Mouse (Mus musculus) intestine, postnatal 0 days (tissue): ENCODE results near the gene Olfr350. TPM values are rescaled to one million over a fixed set of nuclear protein-coding genes. Genes with fewer than 3 reads are reported as not detected.

ENCODE experiments used
- ATAC-seq: fragments of 200-750 bp; cut with Nextera tagmentation; 2 replicates; pipeline ENCODE4 v1.8.0; 2017; ENCODE audit warnings: mild to moderate bottlenecking, moderate TSS enrichment, moderate library complexity
- H3K27ac ChIP-seq: fragments of 300-500 bp; sonication (generic); 2 replicates; pipeline ENCODE4 v1.5.1; 2014; ENCODE audit warnings: mild to moderate bottlenecking, low read depth, low read length, moderate library complexity
- H3K27me3 ChIP-seq: fragments of 300-500 bp; sonication (generic); replicated peaks from 2 replicates; pipeline ENCODE4 v1.6.1; 2014; ENCODE audit warnings: low read length, mixed read lengths; ENCODE audit not compliant: control insufficient read depth, insufficient read depth
- H3K36me3 ChIP-seq: fragments of 300-500 bp; sonication (generic); 2 replicates; pipeline ENCODE4 v1.6.1; 2014; ENCODE audit warnings: mild to moderate bottlenecking, moderate library complexity; ENCODE audit not compliant: control insufficient read depth, insufficient read depth
- H3K4me1 ChIP-seq: fragments of 300-500 bp; sonication (generic); replicated peaks from 2 replicates; pipeline ENCODE4 v1.6.1; 2014; ENCODE audit warnings: antibody characterized with exemption, low read length, mixed read lengths; ENCODE audit not compliant: control insufficient read depth, insufficient read depth
- H3K4me2 ChIP-seq: fragments of 300-500 bp; sonication (generic); replicated peaks from 2 replicates; pipeline ENCODE4 v1.6.1; 2014; ENCODE audit warnings: low read depth, mild to moderate bottlenecking, moderate library complexity
- H3K4me3 ChIP-seq: fragments of 300-500 bp; sonication (generic); 2 replicates; pipeline ENCODE4 v1.5.1; 2014; ENCODE audit warnings: low read depth, low read length
- H3K9ac ChIP-seq: fragments of 300-500 bp; sonication (generic); 2 replicates; pipeline ENCODE4 v1.6.1; 2014; ENCODE audit warnings: mild to moderate bottlenecking, low read depth, low read length
- H3K9me3 ChIP-seq: fragments of 300-500 bp; sonication (generic); 2 replicates; pipeline ENCODE4 v1.6.1; 2016; ENCODE audit warnings: mixed run types; ENCODE audit not compliant: control insufficient read depth
- CTCF ChIP-seq: sonication (generic); IDR thresholded peaks from 2 replicates; pipeline ENCODE4 v1.5.1; 2016; ENCODE audit warnings: low read depth, mild to moderate bottlenecking, control low read depth, antibody characterized with exemption, moderate library complexity
- WGBS: fragments of 180-500 bp; shearing (Covaris S2); extraction: QIAGEN DNeasy Blood & Tissue Kit; methylation state at CpG from one replicate; pipeline ENCODE4 v1.1.7; 2014; 5-methylcytosine and 5-hydroxymethylcytosine counted together
- polyA plus RNA-seq: library from polyadenylated mRNA; unstranded; fragments of >200 nt; fragmentation: Nextera tagmentation; extraction: Ambion mirVana; gene quantifications from 2 replicates; pipeline ENCODE4 v1.2.1, GENCODE M21; 2015

The Olfr350 gene
- polyA plus RNA-seq = not detected in 2 replicates

DNA sequence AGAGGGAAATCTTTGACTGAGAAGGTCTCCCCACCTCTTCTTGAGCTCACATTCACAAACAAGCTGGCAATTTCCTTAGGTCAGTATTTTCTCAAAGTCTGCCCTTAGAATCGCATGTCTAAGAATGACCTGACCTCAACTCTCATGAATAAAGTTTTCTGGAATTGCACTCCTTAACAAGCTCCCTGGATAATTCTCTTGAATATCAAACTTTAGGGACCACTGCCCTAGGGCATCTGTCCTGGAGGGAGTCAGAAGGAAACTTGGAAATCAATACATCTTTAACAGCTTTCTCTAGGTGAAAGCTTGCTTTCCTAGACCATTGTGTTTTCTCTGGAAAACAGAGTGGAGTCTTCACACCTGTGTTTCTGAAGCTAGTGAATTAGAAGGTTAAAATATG, at the start of gene Olfr350:
TSS of gene Olfr350 (plus strand) at position 301 of the 400 bp plus-strand sequence.
- Histone ChIP-seq H3K4me2 (no peak within 1 kb of the TSS), H3K9ac (no peak within 1 kb of the TSS), H3K27me3 (no peaks in the 10 kb centered on the region), H3K9me3 (no peaks in the 10 kb centered on the region), H3K4me3 (no peak within 1 kb of the TSS), H3K4me1 (no peaks in the 10 kb centered on the region), H3K27ac (no peak within 1 kb of the TSS), H3K36me3 (no peaks in the 10 kb centered on the region)
- no peak for TF ChIP-seq CTCF
- no peak for ATAC-seq
- 85% methylated on average over 1 of the region's 1 CpGs for WGBS

DNA sequence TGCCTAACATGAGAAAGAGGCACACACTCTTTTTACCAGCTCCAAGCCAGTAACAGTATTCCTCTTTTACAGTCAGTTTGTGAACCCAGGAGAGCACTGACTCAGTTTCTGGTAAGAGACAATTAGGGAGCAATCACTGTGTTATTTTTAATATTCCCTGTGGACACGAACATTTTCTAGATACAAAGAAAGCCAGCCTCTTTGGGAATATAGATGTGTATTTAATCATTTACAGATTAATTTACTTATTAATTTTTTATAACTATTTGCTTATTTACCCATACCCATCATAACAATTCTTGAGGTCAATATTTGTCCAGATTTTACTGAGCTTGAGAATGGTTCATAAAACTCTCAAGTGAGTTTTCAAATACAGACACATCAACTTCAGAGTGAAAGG, 29.2 kb upstream of the Olfr350 start, which contains the start of gene Olfr3:
TSS of gene Olfr3 (minus strand) at position 101 of the 400 bp plus-strand sequence.
- no peak within 1 kb of the TSS for H3K4me3 ChIP-seq
- WGBS = 67% methylated on average over 1 of the region's 1 CpGs
- no peak within 1 kb of the TSS for H3K9ac ChIP-seq
- no peaks in the 10 kb centered on the region for H3K27me3 ChIP-seq
- no peaks in the 10 kb centered on the region for H3K4me1 ChIP-seq
- no peak within 1 kb of the TSS for H3K4me2 ChIP-seq
- TF ChIP-seq CTCF = no peak
- no peaks in the 10 kb centered on the region for H3K9me3 ChIP-seq
- H3K36me3 ChIP-seq = no peaks in the 10 kb centered on the region
- ATAC-seq = no peak
- no peak within 1 kb of the TSS for H3K27ac ChIP-seq

DNA sequence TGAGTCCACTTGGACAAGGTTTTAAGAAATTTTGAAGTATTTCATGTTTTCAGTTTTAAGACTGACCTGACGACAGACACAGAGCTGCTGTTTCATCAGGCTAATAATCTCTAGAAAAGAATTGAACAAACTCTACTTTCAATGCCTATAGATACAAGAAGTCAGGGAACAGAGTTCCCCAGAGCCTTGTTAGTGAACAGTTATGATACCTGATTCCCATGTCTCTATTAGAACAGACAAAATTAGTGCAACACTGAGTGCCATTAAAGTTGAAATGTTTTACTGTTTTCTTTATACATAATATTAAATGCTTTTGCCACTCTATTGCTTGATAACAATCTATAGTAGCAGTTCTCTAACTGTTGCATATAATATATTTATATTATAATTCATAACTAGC, 16.4 kb downstream of the Olfr350 start, which contains the start of gene Olfr351:
TSS of gene Olfr351 (minus strand) at position 101 of the 400 bp plus-strand sequence.
- Histone ChIP-seq H3K27me3 (no peaks in the 10 kb centered on the region), H3K4me3 (no peak within 1 kb of the TSS), H3K9me3 (no peaks in the 10 kb centered on the region), H3K4me2 (no peak within 1 kb of the TSS), H3K4me1 (no peaks in the 10 kb centered on the region), H3K9ac (no peak within 1 kb of the TSS), H3K36me3 (no peaks in the 10 kb centered on the region), H3K27ac (no peak within 1 kb of the TSS)
- WGBS = 88% methylated on average over 1 of the region's 1 CpGs
- no peak for ATAC-seq
- TF ChIP-seq CTCF = no peak

DNA sequence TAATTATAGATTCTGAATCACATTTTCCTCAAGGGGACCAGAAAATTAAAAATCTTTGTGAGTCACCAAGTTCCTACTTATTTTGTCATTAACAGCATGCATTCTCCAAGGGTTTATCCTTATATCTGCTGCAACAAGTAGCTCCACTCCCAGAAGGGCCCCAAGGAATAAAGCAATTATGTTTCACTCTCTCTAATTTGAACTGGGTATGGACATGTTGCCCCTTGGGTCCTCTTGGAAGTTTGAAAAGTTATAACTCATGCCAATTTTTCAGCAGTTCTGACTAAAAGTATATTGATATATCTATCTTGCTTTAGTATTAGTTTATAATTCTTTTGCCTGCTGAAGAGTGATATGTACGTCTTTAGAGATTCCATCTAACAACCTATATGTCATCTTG, 22.1 kb downstream of the Olfr350 start, which contains the start of gene Olfr352:
TSS of gene Olfr352 (plus strand) at position 301 of the 400 bp plus-strand sequence.
- 75% methylated on average over 1 of the region's 1 CpGs for WGBS
- Histone ChIP-seq H3K9me3 (no peaks in the 10 kb centered on the region), H3K36me3 (no peaks in the 10 kb centered on the region), H3K4me2 (no peak within 1 kb of the TSS), H3K4me1 (no peaks in the 10 kb centered on the region), H3K27me3 (no peaks in the 10 kb centered on the region), H3K4me3 (no peak within 1 kb of the TSS), H3K9ac (no peak within 1 kb of the TSS), H3K27ac (no peak within 1 kb of the TSS)
- no peak for ATAC-seq
- no peak for TF ChIP-seq CTCF

DNA sequence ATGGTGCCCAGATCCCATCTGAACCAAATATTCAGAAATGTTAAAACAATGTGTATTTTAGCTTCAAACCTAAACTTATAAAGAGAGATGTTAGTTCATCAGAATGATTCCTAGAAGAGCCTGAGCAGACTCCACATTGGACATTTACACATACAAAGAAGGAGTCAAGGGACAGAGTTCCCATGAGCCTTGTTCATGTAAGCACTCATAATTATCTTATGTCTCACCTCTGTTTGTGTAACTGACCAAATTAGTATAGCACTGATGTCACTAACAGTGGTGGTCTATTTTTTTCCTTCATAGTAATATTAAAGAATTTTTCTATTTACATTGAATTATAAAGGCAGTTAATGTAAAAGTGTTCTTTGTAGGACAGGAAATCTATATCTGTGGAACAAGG, 46.7 kb downstream of the Olfr350 start, which contains the start of gene Olfr353:
TSS of gene Olfr353 (minus strand) at position 101 of the 400 bp plus-strand sequence.
- H3K27me3 ChIP-seq = no peaks in the 10 kb centered on the region
- no peaks in the 10 kb centered on the region for H3K36me3 ChIP-seq
- TF ChIP-seq CTCF = no peak
- H3K9me3 ChIP-seq = no peaks in the 10 kb centered on the region
- H3K4me1 ChIP-seq = no peaks in the 10 kb centered on the region
- H3K27ac ChIP-seq = no peak within 1 kb of the TSS
- ATAC-seq = no peak
- H3K4me3 ChIP-seq = no peak within 1 kb of the TSS
- no peak within 1 kb of the TSS for H3K4me2 ChIP-seq
- H3K9ac ChIP-seq = no peak within 1 kb of the TSS

DNA sequence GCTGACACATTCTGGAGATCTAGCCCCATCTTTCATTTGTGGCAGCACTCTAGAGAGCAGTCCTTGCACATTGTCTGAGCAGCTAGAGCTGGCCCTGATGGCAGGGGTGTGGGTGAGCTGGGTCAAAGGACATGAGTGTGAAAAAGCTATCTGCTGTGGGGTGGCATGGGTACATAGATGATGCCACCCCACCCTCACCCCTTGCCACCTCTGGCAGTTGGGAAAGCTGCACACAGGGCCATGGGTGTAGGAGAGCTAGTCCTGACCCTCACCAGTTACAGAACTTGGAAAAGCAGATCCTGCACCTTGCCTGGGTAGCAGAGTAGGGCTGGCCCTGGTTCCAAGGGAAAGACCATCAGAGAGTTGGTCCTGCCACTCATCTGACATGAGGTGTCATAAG, 51.0 kb downstream of the Olfr350 start:
- no peaks in the 10 kb centered on the region for H3K4me1 ChIP-seq
- no peak overlapping the region for H3K4me3 ChIP-seq
- H3K27ac ChIP-seq = no peak overlapping the region
- H3K4me2 ChIP-seq = no peak overlapping the region
- ATAC-seq = no peak
- H3K36me3 ChIP-seq = no peaks in the 10 kb centered on the region
- H3K9me3 ChIP-seq = no peaks in the 10 kb centered on the region
- H3K9ac ChIP-seq = no peak overlapping the region
- H3K27me3 ChIP-seq = no peaks in the 10 kb centered on the region
- no peak for TF ChIP-seq CTCF

Other genes starting within 250 kb of the Olfr350 start
- gene Olfr345, start 206.3 kb upstream of the Olfr350 start, polyA plus RNA-seq = not detected in 2 replicates
- not detected in 2 replicates for gene Olfr346, start 160.5 kb upstream of the Olfr350 start, polyA plus RNA-seq
- not detected in 2 replicates for gene Olfr347, start 114.4 kb upstream of the Olfr350 start, polyA plus RNA-seq
- not detected in 2 replicates for gene Olfr348, start 62.0 kb upstream of the Olfr350 start, polyA plus RNA-seq
- gene Olfr50, start 55.8 kb upstream of the Olfr350 start, polyA plus RNA-seq = not detected in 2 replicates
- gene Olfr3, start 29.3 kb upstream of the Olfr350 start, polyA plus RNA-seq = not detected in 2 replicates
- gene Olfr351, start 16.4 kb downstream of the Olfr350 start, polyA plus RNA-seq = not detected in 2 replicates
- gene Olfr352, start 22.1 kb downstream of the Olfr350 start, polyA plus RNA-seq = not detected in 2 replicates
- not detected in 2 replicates for gene Olfr353, start 46.6 kb downstream of the Olfr350 start, polyA plus RNA-seq
- gene Olfr354, start 59.4 kb downstream of the Olfr350 start, polyA plus RNA-seq = not detected in 2 replicates
- gene Olfr355, start 82.6 kb downstream of the Olfr350 start, polyA plus RNA-seq = not detected in 2 replicates
- not detected in 2 replicates for gene Olfr356, start 90.8 kb downstream of the Olfr350 start, polyA plus RNA-seq
- not detected in 2 replicates for gene Olfr357, start 147.5 kb downstream of the Olfr350 start, polyA plus RNA-seq
- not detected in 2 replicates for gene Olfr358, start 163.0 kb downstream of the Olfr350 start, polyA plus RNA-seq
- gene Olfr360, start 219.4 kb downstream of the Olfr350 start, polyA plus RNA-seq = not detected in 2 replicates
- gene Olfr361, start 243.0 kb downstream of the Olfr350 start, polyA plus RNA-seq = not detected in 2 replicates